Mouse (Mus musculus) left cerebral cortex, adult 2 months (tissue): ENCODE measurements around the gene Elovl5. TPM values are rescaled to one million over a fixed set of nuclear protein-coding genes. Genes with fewer than 3 reads are reported as not detected.

ENCODE experiments used
- DNase-seq, 2 experiments: peaks; one replicate each; pipeline ENCODE4 v3.0.0; 2021 to 2022; ENCODE audit warnings: low spot score in 2 of 2, mixed read lengths in 1 of 2; ENCODE audit errors: extremely low spot score in 1 of 2
- H3K27ac ChIP-seq: fragments of 200-600 bp; 2 replicates; pipeline ENCODE4 v1.8.1; 2022
- H3K4me3 ChIP-seq: fragments of 200-600 bp; 2 replicates; pipeline ENCODE4 v1.8.1; 2022
- CTCF ChIP-seq: fragments of 200-600 bp; IDR thresholded peaks from 2 replicates; pipeline ENCODE4 v1.8.1; 2022; ENCODE audit warnings: antibody characterized with exemption, mild to moderate bottlenecking, moderate library complexity
- intact Hi-C: fragments of 180-260 bp; cut with DNase I; formaldehyde crosslinking; loops from one replicate; pipeline ENCODE4 v1.15.1; 2025
- total RNA-seq, 2 experiments: library from RNA; stranded (reverse); gene quantifications; 2 replicates each; pipeline ENCODE4 v1.2.3; 2021

Elovl5 gene
- total RNA-seq, 2 experiments from 2014 or later, result 60.4 to 62.7 TPM

DNA sequence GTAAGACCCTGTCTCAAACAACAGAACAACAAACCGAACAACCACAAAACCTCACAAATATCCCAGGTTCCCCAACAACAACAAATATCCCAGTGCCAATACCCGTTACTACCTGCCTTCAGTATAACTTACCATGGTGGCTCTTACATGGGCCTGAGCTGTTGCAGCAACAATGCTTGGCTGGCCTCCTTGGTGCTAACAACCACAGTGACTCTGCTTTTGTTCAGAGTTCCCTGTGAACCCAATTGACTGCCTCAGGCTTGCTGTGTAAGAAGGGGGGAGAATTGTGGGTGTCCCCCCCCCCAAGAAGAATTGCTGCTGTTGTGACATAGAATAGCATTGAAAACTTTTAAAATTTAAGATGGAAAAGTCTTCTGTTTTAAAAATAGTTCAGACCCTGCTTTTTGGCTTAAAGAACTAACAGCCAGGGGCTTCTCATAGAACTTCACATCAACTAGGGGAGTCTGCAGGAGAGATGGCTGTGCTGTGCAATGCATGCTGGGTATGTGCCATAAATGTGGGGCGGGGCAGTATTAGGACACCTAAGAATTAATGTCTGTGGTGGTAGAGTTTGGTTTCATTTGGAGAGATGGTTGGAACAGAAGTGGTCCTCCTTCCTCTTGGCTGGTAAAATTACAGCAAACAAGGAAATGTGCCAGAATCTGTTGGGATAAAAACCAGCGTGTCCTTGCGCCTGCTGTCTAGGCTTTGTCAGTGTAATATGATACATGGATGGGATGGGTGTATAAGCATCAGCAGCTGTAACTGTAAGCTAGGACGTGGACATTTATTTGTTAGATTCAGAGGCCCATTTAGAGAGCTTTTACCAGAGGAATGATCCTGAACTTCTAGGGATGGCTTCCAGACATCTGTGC lies 28.9 kb downstream of the Elovl5 start:
- DNase-seq, result no peak
- intact Hi-C loops, result no loop called here
- TF ChIP-seq CTCF, result no peak
- H3K4me3 ChIP-seq, result no peak overlapping the region
- no peak overlapping the region for H3K27ac ChIP-seq

DNA sequence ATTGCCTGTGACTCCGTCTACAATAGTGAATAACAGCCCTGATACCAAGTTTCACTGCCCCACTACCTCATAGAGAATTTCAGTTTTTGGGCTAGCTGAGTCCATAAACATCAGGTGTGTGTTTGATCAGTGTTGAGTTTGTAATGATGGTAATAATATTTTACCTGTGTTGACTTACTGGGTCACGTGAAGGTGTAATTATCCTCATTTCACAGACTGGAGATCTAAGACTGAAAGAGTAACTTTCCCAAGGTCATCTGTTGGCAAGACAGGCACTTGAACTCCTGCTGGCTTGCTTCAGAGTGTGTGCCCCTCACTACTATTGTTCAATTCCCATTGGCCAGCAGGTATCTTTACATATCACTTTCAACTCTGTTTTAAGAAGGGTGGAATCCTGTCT lies 31.1 kb downstream of the Elovl5 start:
- Histone ChIP-seq H3K4me3 (no peak overlapping the region), H3K27ac (no peak overlapping the region)
- no peak for DNase-seq
- intact Hi-C loops, result no loop called here
- no peak for TF ChIP-seq CTCF

DNA sequence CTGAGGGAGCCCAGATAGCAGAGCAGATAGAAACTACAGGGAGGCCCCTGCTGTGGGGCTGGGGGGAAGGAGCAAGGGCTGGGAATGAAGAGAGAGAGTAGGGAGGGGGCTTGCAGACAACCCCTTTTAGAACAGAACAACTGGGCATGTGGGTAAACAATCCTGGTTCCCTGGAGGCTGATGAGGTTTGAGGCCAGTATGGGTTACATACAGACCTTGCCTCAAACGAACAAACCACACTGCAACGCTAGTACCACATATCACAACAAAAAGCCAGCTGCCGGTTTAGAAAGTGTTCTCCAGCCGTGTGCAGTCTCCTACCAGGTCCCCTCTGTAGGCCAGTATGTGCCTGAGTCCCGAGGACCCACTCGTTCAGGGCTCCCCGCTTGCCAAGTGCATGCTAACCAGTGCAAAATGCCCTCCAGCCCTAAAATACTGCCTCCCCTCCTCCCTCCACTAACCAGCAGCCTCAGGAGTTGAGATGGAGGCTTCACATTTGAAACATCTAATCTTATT lies 32.6 kb downstream of the Elovl5 start:
- H3K4me3 ChIP-seq, result no peak overlapping the region
- intact Hi-C loops, result no loop called here
- DNase-seq, result no peak
- TF ChIP-seq CTCF, result no peak
- no peak overlapping the region for H3K27ac ChIP-seq

DNA sequence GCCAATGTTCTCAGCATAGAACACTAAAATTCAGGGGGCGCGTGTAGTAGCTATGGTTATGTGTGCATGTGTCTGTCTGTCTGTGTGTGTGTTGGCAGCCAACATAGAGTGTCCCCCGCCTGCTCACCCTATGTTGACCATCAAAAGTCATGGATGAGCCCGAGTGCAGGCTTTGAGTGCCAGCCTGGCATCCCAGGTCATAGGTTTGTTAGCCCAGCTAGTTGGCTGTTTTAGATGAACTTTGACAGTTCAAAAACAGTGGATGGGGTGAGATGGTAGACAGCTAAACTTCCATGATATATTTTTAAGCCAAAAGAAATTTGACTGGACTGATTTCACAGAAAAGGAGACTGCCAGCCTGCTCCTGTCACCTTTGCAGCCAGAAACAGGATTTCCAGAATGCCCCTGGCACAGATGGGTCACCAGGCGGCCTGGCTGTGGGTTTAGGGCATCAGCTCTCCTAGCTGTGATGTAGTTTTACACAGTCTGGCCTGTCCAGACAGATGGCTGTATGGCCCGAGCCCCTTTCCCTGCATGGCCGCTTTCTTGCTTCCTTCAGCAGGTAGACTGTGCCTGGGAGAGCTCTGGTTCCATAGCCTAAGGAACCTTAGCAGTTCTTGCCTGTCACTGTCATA lies 33.8 kb downstream of the Elovl5 start:
- TF ChIP-seq CTCF, result no peak
- H3K27ac ChIP-seq, result no peak overlapping the region
- intact Hi-C loops, result no loop called here

DNA sequence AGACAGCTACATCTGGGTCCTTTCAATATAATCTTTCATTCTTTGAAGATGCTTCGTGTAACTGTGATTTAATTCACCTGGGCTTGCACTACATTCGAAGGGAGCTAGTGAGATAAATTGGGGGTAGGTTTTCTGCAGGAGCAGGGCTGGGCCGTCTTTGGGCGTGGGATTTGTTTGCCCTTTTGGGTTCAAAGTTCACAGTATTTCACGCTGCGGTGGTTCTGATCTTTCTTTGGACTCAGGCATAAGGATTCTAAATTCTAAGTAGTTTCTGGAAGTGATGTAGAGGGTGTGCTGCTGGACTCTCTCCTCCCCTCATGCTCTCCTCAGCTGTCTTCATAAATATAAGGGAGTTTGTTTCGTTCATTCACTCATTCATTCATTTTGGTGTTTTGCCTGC lies 34.8 kb downstream of the Elovl5 start:
- no peak overlapping the region for H3K4me3 ChIP-seq
- intact Hi-C loops, result no loop called here
- no peak for DNase-seq
- TF ChIP-seq CTCF, result no peak
- H3K27ac ChIP-seq, result no peak overlapping the region

More for the DNA sequence above, 33.8 kb downstream of the Elovl5 start:
- no peak for DNase-seq
- no peak overlapping the region for H3K4me3 ChIP-seq

DNA sequence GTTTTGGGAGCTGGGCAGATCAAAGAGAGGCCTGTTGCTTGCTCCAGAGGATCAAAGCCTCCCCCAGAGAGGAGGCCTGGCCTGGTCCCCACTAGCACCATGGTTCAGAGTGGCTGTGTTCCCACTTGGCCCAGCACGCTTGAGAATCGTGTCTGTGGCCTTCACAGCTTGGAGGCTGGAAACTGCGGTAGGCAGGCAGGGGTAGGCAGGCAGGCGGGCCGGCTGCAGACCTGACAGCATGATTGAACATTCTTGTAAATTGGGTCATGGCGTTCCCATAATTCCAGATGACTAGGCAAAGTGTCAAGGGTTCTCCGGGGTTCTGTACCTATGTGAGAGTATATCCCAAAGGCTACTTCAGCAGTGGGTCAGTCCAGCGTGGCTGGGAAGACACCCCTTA lies 35.9 kb downstream of the Elovl5 start:
- intact Hi-C loops, result no loop called here
- H3K27ac ChIP-seq, result 0 out of 2 replicates have a peak overlapping the region, but pooled peaks have one; percentile 32
- TF ChIP-seq CTCF, result no peak
- DNase-seq, result no peak
- H3K4me3 ChIP-seq, result no peak overlapping the region

DNA sequence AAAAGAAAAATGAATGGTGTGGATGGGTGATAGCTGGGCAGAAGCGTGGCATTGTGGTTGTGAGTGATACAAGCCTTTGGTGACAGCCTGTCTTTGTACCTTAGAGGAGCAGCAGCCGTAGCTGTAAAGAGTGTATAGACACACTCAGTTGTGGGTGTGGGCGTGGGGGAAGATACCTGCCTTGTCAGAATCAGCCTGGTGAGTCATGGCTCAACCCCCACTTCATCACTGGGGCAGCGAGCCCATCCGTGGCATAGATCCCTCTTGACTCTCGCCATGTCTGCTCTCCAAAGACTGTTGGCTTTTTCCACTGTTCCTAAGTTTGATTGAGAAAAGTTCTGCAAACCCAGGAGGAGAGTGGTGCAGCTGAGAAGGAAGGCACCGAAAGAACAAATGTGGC lies 37.3 kb downstream of the Elovl5 start:
- Histone ChIP-seq H3K27ac (no peak overlapping the region), H3K4me3 (no peak overlapping the region)
- intact Hi-C loops, result loop anchor here (2.0 kb wide), 1 partner anchor 28 kb away; no protein-coding TSS in a partner anchor
- no peak for TF ChIP-seq CTCF
- DNase-seq, result no peak

DNA sequence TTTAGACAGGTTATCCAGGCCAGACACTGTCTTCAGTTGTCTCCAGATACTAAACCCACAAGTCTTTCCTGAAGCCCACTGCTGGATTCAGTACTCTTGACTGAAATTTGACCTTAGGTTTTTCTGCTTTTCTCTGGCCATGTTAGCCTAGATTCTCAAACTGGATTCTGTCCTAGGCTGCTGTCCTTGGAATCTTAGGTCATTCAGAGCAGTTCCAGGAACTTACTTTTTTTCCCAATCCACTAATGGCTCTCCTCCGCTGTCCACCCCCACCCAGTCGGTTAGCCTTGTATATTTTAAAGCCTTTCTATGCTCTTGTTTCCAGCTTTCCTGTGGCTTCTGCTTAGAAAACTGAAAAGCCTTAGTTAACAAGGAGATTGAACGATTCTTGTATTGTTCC lies 37.8 kb downstream of the Elovl5 start:
- no peak overlapping the region for H3K27ac ChIP-seq
- DNase-seq, result no peak
- no peak overlapping the region for H3K4me3 ChIP-seq
- TF ChIP-seq CTCF, result no peak
- intact Hi-C loops, result loop anchor here (2.0 kb wide), 1 partner anchor 28 kb away; no protein-coding TSS in a partner anchor

DNA sequence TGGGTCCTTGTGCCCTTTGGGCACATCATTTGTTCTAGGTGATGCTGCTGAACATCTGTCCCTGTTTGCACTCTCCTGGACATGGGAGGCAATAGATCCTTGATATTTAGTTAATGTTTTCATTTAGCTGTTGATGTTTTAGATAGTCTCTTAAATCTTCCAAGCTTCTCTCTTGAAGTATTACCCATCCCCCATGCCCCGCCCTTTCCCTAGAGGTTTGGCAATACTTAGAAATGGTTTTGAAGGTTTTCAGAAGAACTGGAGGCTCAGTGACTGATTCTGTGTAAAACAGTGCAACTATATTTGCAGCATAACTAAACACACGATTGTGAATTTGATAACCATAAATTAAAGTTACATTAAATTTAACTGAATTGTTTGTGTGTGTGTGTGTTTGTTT lies 38.3 kb downstream of the Elovl5 start:
- Histone ChIP-seq H3K27ac (no peak overlapping the region), H3K4me3 (no peak overlapping the region)
- intact Hi-C loops, result loop anchor here (2.0 kb wide), 1 partner anchor 29 kb away; no protein-coding TSS in a partner anchor
- TF ChIP-seq CTCF, result no peak
- no peak for DNase-seq

DNA sequence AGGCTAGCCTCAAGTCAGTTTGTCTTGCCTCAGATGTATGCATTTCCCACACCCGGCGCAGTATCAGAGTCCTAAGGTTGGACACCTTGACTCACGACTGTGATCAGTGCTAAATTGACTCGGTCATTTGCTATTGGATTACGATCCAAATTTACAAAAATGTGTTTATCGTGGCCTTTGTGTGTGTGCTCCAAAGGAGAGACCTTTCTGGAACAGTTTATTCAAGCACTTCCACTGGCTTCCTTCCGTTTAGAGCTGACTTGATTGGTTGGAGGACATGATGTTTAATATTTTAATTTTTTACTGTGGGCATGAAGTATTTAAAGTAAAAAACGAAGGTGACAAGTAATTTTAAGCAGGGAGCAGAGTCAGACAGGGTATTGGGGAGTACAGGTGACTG lies 38.8 kb downstream of the Elovl5 start:
- intact Hi-C loops, result loop anchor here (2.0 kb wide), 1 partner anchor 29 kb away; no protein-coding TSS in a partner anchor
- no peak for DNase-seq
- TF ChIP-seq CTCF, result no peak

DNA sequence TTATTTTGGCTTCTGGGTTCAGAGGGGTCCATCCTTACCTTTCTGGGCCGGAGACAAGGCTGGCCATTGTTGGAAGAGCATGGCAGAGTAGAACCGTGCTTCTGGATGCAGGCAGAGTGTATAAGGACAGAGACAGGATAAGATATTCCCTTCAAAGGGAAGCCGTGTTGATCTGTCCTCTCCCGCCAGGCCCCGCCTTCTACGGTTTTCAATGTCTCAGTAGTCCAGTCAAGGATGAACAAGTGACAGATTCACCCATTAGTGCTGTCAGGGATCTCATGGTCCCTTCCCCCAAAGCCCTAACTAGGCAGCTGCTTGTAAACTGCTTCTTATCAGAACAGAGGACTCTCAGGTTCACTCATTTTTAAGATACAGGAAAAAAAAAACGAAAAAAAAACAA lies 41.2 kb downstream of the Elovl5 start:
- no peak for TF ChIP-seq CTCF
- Histone ChIP-seq H3K4me3 (no peak overlapping the region), H3K27ac (no peak overlapping the region)
- intact Hi-C loops, result no loop called here
- DNase-seq, result no peak

More for the DNA sequence above, 38.8 kb downstream of the Elovl5 start:
- H3K27ac ChIP-seq, result no peak overlapping the region
- H3K4me3 ChIP-seq, result no peak overlapping the region

DNA sequence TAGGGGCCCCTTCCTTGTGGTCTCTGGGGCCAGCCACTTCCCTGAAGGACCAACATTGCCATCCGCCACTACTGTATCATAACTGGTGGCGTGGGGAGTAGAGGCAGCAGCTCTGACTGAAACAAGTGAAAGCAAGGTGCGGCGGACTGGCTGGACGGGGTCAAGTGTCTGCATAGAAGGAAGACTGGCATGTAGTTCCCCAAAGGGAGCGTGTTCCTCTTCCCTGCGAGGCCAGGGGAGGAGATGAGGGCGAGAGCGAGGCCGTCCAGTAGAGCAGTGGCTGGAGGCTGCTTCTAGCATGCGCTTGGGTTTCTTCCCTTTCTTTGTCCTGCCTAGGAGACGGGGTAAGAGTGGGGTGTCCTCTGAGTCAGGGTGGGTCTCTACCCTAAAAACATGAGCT lies 42.6 kb downstream of the Elovl5 start:
- no peak for TF ChIP-seq CTCF

More for the DNA sequence above, 42.6 kb downstream of the Elovl5 start:
- Histone ChIP-seq H3K27ac (no peak overlapping the region), H3K4me3 (no peak overlapping the region)
- intact Hi-C loops, result no loop called here
- no peak for DNase-seq
